Mouse (Mus musculus) spleen, embryonic (tissue): ENCODE results near the gene Rad54l.

Experiments
- CTCF ChIA-PET: fragments of 350-600 bp; sonication (Branson Sonifier 250); formaldehyde crosslinking; loops from one replicate; lab custom pipeline; 2022; lab: Charles Lee

Rad54l gene

GRCm38 (mm10) chr4:116074861-116075620 is 48.4 kb downstream of the Rad54l start, which contains the start of the genes Uqcrh and Lrrc41:
TSS of gene Uqcrh (minus strand) at chr4:116075071.
TSS of gene Lrrc41 (plus strand) at chr4:116075269.
- CTCF ChIA-PET = interaction anchor here (1.2 kb wide), 1 partner anchor 22 kb away, joined by 3 read pairs; no protein-coding TSS in a partner anchor

GRCm38 (mm10) chr4:116074145-116074675 is 49.3 kb downstream of the Rad54l start:
- CTCF ChIA-PET = interaction anchor here (1.2 kb wide), 1 partner anchor 21 kb away, joined by 3 read pairs; no protein-coding TSS in a partner anchor

GRCm38 (mm10) chr4:116073146-116073545 is 50.3 kb downstream of the Rad54l start:
- CTCF ChIA-PET = no interaction called here

GRCm38 (mm10) chr4:116070116-116070515 is 53.4 kb downstream of the Rad54l start:
- CTCF ChIA-PET = no interaction called here

- CTCF ChIA-PET = interaction anchor here (0.7 kb wide), 1 partner anchor 112 kb away, joined by 10 read pairs; no protein-coding TSS in a partner anchor
Measured at GRCm38 (mm10) chr4:116063855-116064254, 59.6 kb downstream of the Rad54l start.

- CTCF ChIA-PET = interaction anchor here (0.7 kb wide), 1 partner anchor 101 kb away, joined by 5 read pairs; no protein-coding TSS in a partner anchor
Measured at GRCm38 (mm10) chr4:116059012-116059726, 64.3 kb downstream of the Rad54l start.

GRCm38 (mm10) chr4:116057559-116057958 is 65.9 kb downstream of the Rad54l start:
- CTCF ChIA-PET = no interaction called here

- CTCF ChIA-PET = interaction anchor here (0.7 kb wide), 1 partner anchor 21 kb away, joined by 3 read pairs; no protein-coding TSS in a partner anchor
Measured at GRCm38 (mm10) chr4:116053399-116053961, 70.0 kb downstream of the Rad54l start, which contains the start of gene Nsun4. TSS of gene Nsun4 (minus strand) at chr4:116053876.

GRCm38 (mm10) chr4:116052526-116053293 is 70.8 kb downstream of the Rad54l start:
- CTCF ChIA-PET = interaction anchor here (0.7 kb wide), 1 partner anchor 21 kb away, joined by 3 read pairs; no protein-coding TSS in a partner anchor

- CTCF ChIA-PET = no interaction called here
Measured at GRCm38 (mm10) chr4:116049211-116049610, 74.3 kb downstream of the Rad54l start.

- CTCF ChIA-PET = no interaction called here
Measured at GRCm38 (mm10) chr4:116048130-116048920, 75.2 kb downstream of the Rad54l start.

GRCm38 (mm10) chr4:116047681-116048080 is 75.8 kb downstream of the Rad54l start:
- CTCF ChIA-PET = no interaction called here

GRCm38 (mm10) chr4:116046604-116047003 is 76.9 kb downstream of the Rad54l start:
- CTCF ChIA-PET = no interaction called here
